Mouse (Mus musculus) adrenal gland, adult 2 months (tissue): Measurements from ENCODE around the gene Hoxd10. TPM values are rescaled to one million over a fixed set of nuclear protein-coding genes. Genes with fewer than 3 reads are reported as not detected.

ENCODE experiments used
- DNase-seq: peaks from one replicate; pipeline ENCODE4 v3.0.0; 2021
- polyA plus RNA-seq: library from polyadenylated mRNA; depleted of rRNA; stranded (reverse); fragments of >200 nt; gene quantifications from 2 replicates; pipeline ENCODE4 v1.2.3, GENCODE M21; 2012
- total RNA-seq, 2 experiments: library from RNA; stranded (reverse); gene quantifications; 2 replicates each; pipeline ENCODE4 v1.2.3; 2021

The Hoxd10 gene
- total and polyA plus RNA-seq, 3 experiments: not detected

DNA sequence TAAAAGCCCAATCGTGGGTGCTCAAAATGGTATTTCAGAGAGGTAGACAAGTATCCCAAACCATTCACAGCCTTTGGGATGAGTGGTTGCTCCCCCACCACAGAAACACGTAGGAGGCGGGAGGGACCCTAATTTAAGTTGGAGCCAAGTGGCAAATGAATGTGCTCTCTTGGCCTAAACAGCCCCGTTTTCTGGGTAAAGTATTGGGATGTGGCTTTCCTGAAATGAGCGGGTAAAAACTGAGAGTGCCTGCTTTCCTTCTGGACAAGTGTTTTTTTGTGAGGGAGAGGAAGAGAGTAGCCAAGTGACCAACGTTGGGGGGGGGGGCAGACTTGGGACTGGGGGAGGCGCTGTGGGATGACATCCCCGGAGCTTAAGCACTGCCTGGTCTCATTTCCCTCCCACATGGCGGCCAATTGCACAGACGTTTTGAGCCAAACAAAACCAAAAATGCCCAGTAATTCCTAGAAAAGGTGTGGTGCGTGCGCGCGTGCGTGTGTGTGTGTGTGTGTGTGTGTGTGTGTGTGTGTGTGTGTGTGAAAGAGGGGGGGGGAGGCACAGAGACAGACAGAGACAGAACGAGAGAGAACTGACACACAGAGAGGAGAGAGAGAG lies 19.3 kb downstream of the Hoxd10 start:
- peak; percentile 57 for DNase-seq

- DNase-seq: peak; percentile 88
These were observed 20.2 kb downstream of the Hoxd10 start, which contains the start of the genes Hoxd3 and Hoxd4 for GRCm38 (mm10) chr2:74711721-74712621. Hoxd3 (plus strand) TSS chr2:74711927. Hoxd4 (plus strand) TSS chr2:74711929.

GRCm38 (mm10) chr2:74713239-74714150 lies 21.8 kb downstream of the Hoxd10 start:
- DNase-seq: no peak

DNA sequence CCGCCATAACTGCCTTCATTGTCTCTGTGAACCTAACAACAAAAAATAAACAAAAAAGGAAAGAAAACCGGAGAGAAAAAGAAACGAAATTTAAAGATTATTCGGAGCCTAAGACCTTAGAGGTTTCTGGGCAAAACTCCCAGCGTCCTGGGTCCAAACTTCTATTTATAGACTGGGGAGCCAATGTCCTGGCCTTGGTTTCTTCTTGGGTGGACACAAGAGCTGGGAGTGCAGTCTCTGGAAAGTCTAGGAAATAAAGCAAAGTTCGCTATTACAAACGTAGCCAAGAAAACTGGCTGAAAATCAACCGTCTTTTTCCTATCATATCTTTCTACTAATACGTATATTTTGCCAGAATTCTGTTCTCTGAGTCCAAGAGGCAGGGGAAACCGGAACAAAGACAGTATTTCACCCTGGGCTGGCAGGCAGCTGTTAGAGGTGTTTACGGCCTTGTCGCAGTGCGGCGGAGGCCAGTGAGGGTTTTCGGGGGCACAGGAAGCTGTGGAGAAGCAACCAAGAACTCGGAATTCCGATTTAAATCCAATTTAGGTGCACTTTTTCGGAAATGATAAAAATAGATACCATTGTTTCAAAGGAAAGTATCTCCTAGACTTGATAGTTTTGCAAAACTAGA lies 22.5 kb downstream of the Hoxd10 start:
- DNase-seq: peak; percentile 43

DNA sequence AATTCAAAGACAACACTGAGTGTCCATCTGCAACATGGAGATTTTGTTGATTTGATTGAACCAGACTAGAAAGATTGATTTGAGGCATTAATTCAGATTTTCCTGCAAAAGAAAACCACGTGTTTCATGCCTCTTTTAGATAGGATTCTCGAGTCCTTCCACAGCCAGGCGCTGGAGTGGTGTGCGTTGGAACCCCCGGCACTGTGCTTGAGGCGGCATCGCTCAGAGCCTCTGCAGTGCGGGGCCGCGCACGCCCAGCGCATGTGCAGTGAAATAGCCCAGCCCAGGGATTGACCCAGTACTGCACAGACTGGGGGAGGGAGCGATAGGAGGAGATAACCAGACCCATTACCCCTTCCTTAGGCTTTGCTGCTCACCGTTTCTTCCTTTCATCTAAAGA lies 23.2 kb downstream of the Hoxd10 start:
- DNase-seq: peak; percentile 81

DNA sequence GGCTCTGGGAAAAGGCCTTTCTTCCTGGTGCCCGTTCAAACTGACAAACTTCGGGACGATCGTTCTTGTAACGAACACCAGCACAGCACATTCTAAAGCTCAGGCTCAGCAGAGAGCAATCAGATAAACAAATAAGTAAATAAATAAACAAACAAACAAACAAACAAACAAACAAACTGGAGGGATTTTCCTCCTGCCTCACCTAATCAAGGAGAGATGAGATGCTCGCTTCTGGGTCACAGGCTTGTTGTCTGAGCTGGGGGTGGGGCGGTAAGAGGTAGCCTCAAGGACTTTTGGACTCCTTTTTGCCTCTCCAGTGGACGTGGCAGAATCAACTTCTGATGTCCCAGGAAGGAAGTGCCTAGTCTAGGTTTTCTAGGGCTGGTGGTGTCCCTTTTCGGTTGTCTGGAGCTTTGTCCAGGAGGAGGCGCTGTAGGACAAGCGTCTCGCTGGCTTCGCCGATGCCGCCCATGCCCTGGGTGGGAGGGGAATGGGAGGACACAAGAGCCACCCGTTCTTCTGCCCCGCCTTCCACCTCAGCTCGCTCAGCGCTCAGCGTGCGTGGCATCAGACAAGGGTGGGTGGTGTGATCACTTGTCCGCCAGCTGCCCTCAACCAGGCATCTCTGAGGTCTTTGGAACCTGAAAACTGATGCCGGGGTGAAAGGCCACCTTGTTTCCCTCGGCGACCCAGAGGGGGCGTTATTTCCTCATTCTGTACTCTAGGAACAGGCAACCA lies 23.9 kb downstream of the Hoxd10 start:
- peak; percentile 94 for DNase-seq

DNA sequence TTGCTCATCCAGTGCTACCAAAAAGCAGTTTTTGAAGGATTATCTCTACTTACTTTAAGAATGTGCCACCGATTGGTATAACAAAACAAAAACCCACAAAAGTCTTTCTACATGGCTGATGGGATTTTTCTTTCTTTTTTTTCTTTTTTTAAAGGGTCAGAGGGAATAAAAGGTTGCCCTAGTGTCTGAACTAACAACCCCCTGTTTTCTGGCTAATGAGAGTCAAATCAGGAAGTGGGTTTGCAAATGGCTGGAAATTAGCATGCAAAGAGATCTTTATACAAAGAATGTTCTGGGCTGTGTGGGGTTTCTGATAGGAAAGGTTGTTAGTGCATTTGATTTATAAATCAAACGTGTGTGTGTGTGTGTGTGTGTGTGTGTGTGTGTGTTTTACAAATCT lies 28.7 kb downstream of the Hoxd10 start:
- DNase-seq: no peak

GRCm38 (mm10) chr2:74720955-74721491 lies 29.3 kb downstream of the Hoxd10 start:
- no peak for DNase-seq

DNA sequence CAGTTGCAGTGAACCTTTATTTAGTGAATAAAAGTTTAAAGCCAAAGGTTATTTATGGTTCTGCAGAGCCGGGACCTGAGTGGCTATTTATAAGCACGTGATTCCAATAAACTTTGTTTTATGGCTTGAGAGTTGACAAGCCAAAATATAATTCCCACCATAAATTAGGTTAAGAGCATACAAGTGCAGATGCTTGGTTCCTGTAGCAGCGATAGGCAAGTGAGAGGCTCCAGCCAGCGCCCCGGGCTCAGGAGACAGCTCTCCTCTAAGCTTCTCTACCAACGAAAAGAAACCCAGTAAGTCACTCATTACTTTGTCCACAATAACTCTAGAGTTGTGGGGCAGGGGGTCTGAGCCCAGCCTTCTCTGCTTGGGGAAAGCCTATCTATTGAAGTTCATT lies 30.2 kb downstream of the Hoxd10 start:
- DNase-seq: peak; percentile 3

DNA sequence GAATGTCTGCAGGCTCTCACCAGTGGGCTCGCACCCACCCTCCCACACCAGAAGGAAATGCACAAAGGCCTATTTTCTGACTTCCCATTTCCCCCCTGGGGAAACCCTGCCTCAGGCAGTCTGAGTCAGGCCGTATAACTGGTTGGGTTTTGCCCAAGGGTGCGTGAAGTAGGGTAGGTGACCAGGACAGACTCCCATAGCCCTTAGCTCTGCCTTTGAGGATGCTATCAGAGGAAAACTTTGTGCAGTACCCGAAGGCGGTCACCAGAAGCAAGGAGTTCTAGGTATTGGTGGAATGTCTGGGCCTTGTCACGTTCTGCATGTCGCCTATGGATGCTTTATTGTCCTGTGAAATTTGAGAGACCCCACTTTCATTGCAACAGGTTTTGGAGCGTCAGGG lies 31.2 kb downstream of the Hoxd10 start:
- no peak for DNase-seq

DNA sequence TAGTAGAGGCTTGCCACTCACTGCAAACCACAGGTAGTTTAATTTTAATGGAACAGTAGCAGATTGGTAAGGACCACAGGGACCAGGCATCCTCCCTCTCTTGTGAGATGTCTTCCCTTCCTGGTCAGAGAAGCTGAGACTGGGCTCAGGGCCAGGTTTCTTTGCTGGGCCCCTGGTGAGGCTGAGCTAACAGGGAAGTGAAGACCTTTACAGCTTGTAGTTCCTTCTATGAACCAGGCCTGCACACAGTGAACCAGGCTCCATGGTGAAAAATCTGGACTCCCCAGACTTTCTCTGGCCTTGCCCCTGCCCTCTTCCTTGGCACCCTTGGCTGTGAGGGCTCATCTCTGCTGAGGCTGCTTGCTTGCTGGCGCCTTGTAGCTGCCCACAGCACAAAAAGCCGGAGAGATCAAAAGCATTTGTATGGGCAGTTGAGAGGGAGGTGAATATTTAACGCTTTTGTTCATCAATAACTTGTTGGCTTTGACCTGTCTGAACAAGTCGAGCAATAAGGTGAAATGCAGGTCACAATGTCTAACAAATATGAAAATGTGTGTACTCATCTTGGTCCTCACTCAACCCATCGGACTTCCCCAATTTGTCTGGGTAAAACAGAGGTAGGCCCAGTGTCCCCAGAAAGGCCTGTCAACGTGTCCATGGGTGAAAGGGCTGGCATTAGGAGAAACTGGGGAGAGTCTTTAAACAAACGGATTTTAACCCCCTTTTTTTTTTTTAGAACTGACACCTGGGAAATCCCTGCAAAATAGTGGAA lies 32.7 kb downstream of the Hoxd10 start:
- no peak for DNase-seq

DNA sequence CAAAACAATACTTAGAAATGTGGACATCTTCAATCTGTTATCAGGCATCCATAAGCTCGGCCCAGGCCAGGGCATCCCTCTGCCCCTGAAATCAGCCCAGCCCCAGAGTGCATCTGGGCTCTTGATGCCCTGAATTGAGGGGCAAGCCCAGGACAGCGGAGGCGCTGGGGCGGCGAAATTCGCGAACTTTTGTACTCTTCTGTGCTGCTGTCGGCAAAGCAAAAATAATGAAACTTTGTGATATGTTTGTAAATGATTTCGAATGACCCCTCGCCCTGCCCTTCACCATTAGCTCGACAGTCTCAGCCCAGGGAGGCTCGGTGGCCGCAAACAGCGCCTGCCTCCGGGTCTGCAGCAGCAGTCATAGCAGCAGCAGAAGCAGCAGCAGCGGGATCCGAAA lies 33.4 kb downstream of the Hoxd10 start:
- peak; percentile 1 for DNase-seq

GRCm38 (mm10) chr2:74726551-74726950 lies 34.8 kb downstream of the Hoxd10 start, which contains the start of gene Gm28230:
Gm28230 (plus strand) TSS chr2:74726728.
- peak; percentile 64 for DNase-seq

DNA sequence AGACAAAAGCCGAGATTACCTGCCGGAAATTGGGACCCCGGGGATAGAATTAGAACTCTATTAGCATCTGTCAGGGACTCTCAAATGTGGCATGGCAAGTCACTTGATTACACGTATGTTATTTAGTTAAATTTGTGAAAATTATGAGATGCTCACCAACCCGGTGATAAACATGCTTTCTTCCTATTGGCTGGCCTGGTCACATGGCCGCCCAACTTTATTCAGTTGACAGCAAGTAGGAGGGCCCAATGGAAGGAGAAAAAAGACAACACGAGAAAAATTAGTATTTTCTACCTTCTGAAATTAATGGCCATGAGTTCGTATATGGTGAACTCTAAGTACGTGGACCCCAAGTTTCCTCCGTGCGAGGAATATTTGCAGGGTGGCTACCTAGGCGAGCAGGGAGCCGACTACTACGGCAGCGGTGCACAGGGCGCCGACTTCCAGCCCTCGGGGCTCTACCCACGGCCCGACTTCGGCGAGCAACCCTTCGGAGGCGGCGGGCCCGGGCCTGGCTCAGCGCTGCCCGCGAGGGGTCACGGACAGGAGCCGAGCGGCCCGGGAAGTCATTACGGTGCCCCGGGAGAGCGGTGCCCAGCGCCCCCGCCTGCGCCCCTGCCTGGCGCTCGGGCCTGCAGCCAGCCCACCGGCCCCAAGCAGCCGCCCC lies 35.4 kb downstream of the Hoxd10 start:
- no peak for DNase-seq

GRCm38 (mm10) chr2:74727640-74728302 lies 36.0 kb downstream of the Hoxd10 start:
- no peak for DNase-seq

GRCm38 (mm10) chr2:74728303-74728680 lies 36.6 kb downstream of the Hoxd10 start:
- DNase-seq: no peak

GRCm38 (mm10) chr2:74730331-74730730 lies 38.6 kb downstream of the Hoxd10 start:
- no peak for DNase-seq

- no peak for DNase-seq
These were observed 39.3 kb downstream of the Hoxd10 start for GRCm38 (mm10) chr2:74731055-74731454.
